Mouse (Mus musculus): ENCODE results near the gene Rere. TPM values are rescaled to one million over a fixed set of nuclear protein-coding genes. Genes with fewer than 3 reads are reported as not detected.
"Not testable (repeated sequence)": the region's sequence is repeated elsewhere in the genome, so short reads cannot be mapped to it uniquely, and the experiment has no call there.

Gene Rere
- total RNA-seq, 1 experiment = 21.7 TPM

GRCm38 (mm10) chr4:150495568-150495967 is 214.1 kb downstream of the Rere start:
- H3K9ac ChIP-seq (ENCODE audit: insufficient read depth, low read depth, low read length, poor library complexity, severe bottlenecking) = no peak overlapping the region
- no peaks in the 10 kb centered on the region for H3K9me3 ChIP-seq (ENCODE audit: control insufficient read depth, insufficient read depth, low read depth, low read length)
- no peak for DNase-seq (ENCODE audit: low read depth, low spot score)
- H3K36me3 ChIP-seq (ENCODE audit: control insufficient read depth, insufficient read depth, low read length, poor library complexity, severe bottlenecking) = peaks cover 1% of the 10 kb centered on the region; the same call in 1 of the 2 replicates
- no peak for TF ChIP-seq CHD2 (IDR thresholded peaks at IDR 0.05; ENCODE audit: low read depth, low read length)
- no peak for TF ChIP-seq ZC3H11A (IDR thresholded peaks at IDR 0.05; ENCODE audit: borderline replicate concordance, low read depth, low read length)
- no peak for TF ChIP-seq MAFK (IDR thresholded peaks at IDR 0.05; ENCODE audit: insufficient read depth, low read depth, low read length)
- no peak for TF ChIP-seq HCFC1 (IDR thresholded peaks at IDR 0.05; ENCODE audit: borderline replicate concordance, insufficient read depth, low read length)
- TF ChIP-seq ZNF384 (IDR thresholded peaks at IDR 0.05; ENCODE audit: low read depth, low read length) = no peak
- in situ Hi-C loops (cut with MboI; ENCODE audit: low sequenced_read_pairs in 2 of 2, unreplicated experiment in 2 of 2) = no loop called here
- no peaks in the 10 kb centered on the region for H3K4me1 ChIP-seq (ENCODE audit: control insufficient read depth in 2 of 2, insufficient read depth in 2 of 2, low read length in 2 of 2, poor library complexity in 1 of 2)
- H3K27ac ChIP-seq (ENCODE audit: insufficient read depth, low read depth, low read length, poor library complexity, severe bottlenecking) = no peak overlapping the region
- no peak overlapping the region for H3K4me3 ChIP-seq (ENCODE audit: insufficient read depth in 1 of 2, low read depth in 1 of 2, low read length in 2 of 2, poor library complexity in 1 of 2, severe bottlenecking in 1 of 2)

- no peak for DNase-seq (ENCODE audit: low read depth, low spot score)
- no peak overlapping the region for H3K9ac ChIP-seq (ENCODE audit: insufficient read depth, low read depth, low read length, poor library complexity, severe bottlenecking)
- H3K36me3 ChIP-seq (ENCODE audit: control insufficient read depth, insufficient read depth, low read length, poor library complexity, severe bottlenecking) = peaks cover 6% of the 10 kb centered on the region; the same call in 1 of the 2 replicates
- no peaks in the 10 kb centered on the region for H3K9me3 ChIP-seq (ENCODE audit: control insufficient read depth, insufficient read depth, low read depth, low read length)
- H3K4me3 ChIP-seq (ENCODE audit: insufficient read depth in 1 of 2, low read depth in 1 of 2, low read length in 2 of 2, poor library complexity in 1 of 2, severe bottlenecking in 1 of 2) = no peak overlapping the region
- in situ Hi-C loops (cut with MboI; ENCODE audit: low sequenced_read_pairs in 2 of 2, unreplicated experiment in 2 of 2) = no loop called here
- H3K4me1 ChIP-seq (ENCODE audit: control insufficient read depth in 2 of 2, insufficient read depth in 2 of 2, low read length in 2 of 2, poor library complexity in 1 of 2) = no peaks in the 10 kb centered on the region
- no peak for TF ChIP-seq ZC3H11A (IDR thresholded peaks at IDR 0.05; ENCODE audit: borderline replicate concordance, low read depth, low read length)
- no peak for TF ChIP-seq MAFK (IDR thresholded peaks at IDR 0.05; ENCODE audit: insufficient read depth, low read depth, low read length)
- no peak for TF ChIP-seq HCFC1 (IDR thresholded peaks at IDR 0.05; ENCODE audit: borderline replicate concordance, insufficient read depth, low read length)
- no peak for TF ChIP-seq CHD2 (IDR thresholded peaks at IDR 0.05; ENCODE audit: low read depth, low read length)
- no peak for TF ChIP-seq ZNF384 (IDR thresholded peaks at IDR 0.05; ENCODE audit: low read depth, low read length)
- no peak overlapping the region for H3K27ac ChIP-seq (ENCODE audit: insufficient read depth, low read depth, low read length, poor library complexity, severe bottlenecking)
These were observed 223.0 kb downstream of the Rere start for GRCm38 (mm10) chr4:150504304-150505021.

- DNase-seq (ENCODE audit: low read depth, low spot score) = no peak
- TF ChIP-seq ZNF384 (IDR thresholded peaks at IDR 0.05; ENCODE audit: low read depth, low read length) (no peak), CHD2 (IDR thresholded peaks at IDR 0.05; ENCODE audit: low read depth, low read length) (no peak), MAFK (IDR thresholded peaks at IDR 0.05; ENCODE audit: insufficient read depth, low read depth, low read length) (no peak), ZC3H11A (IDR thresholded peaks at IDR 0.05; ENCODE audit: borderline replicate concordance, low read depth, low read length) (no peak), HCFC1 (IDR thresholded peaks at IDR 0.05; ENCODE audit: borderline replicate concordance, insufficient read depth, low read length) (no peak)
- H3K36me3 ChIP-seq (ENCODE audit: control insufficient read depth, insufficient read depth, low read length, poor library complexity, severe bottlenecking) = peaks cover 18% of the 10 kb centered on the region
- H3K9ac ChIP-seq (ENCODE audit: insufficient read depth, low read depth, low read length, poor library complexity, severe bottlenecking) = no peak overlapping the region
- H3K4me1 ChIP-seq (ENCODE audit: control insufficient read depth in 2 of 2, insufficient read depth in 2 of 2, low read length in 2 of 2, poor library complexity in 1 of 2) = no peaks in the 10 kb centered on the region
- H3K27ac ChIP-seq (ENCODE audit: insufficient read depth, low read depth, low read length, poor library complexity, severe bottlenecking) = no peak overlapping the region
- no peak overlapping the region for H3K4me3 ChIP-seq (ENCODE audit: insufficient read depth in 1 of 2, low read depth in 1 of 2, low read length in 2 of 2, poor library complexity in 1 of 2, severe bottlenecking in 1 of 2)
- in situ Hi-C loops (cut with MboI; ENCODE audit: low sequenced_read_pairs in 2 of 2, unreplicated experiment in 2 of 2) = no loop called here
- H3K9me3 ChIP-seq (ENCODE audit: control insufficient read depth, insufficient read depth, low read depth, low read length) = no peaks in the 10 kb centered on the region
These were observed 227.7 kb downstream of the Rere start for GRCm38 (mm10) chr4:150509026-150509712.

GRCm38 (mm10) chr4:150510036-150510435 is 228.6 kb downstream of the Rere start:
- TF ChIP-seq CHD2 (IDR thresholded peaks at IDR 0.05; ENCODE audit: low read depth, low read length) (no peak), HCFC1 (IDR thresholded peaks at IDR 0.05; ENCODE audit: borderline replicate concordance, insufficient read depth, low read length) (no peak), ZNF384 (IDR thresholded peaks at IDR 0.05; ENCODE audit: low read depth, low read length) (no peak), MAFK (IDR thresholded peaks at IDR 0.05; ENCODE audit: insufficient read depth, low read depth, low read length) (no peak), ZC3H11A (IDR thresholded peaks at IDR 0.05; ENCODE audit: borderline replicate concordance, low read depth, low read length) (no peak)
- H3K27ac ChIP-seq (ENCODE audit: insufficient read depth, low read depth, low read length, poor library complexity, severe bottlenecking) = no peak overlapping the region
- H3K9me3 ChIP-seq (ENCODE audit: control insufficient read depth, insufficient read depth, low read depth, low read length) = no peaks in the 10 kb centered on the region
- DNase-seq (ENCODE audit: low read depth, low spot score) = no peak
- H3K9ac ChIP-seq (ENCODE audit: insufficient read depth, low read depth, low read length, poor library complexity, severe bottlenecking) = no peak overlapping the region
- no peak overlapping the region for H3K4me3 ChIP-seq (ENCODE audit: insufficient read depth in 1 of 2, low read depth in 1 of 2, low read length in 2 of 2, poor library complexity in 1 of 2, severe bottlenecking in 1 of 2)
- H3K4me1 ChIP-seq (ENCODE audit: control insufficient read depth in 2 of 2, insufficient read depth in 2 of 2, low read length in 2 of 2, poor library complexity in 1 of 2) = no peaks in the 10 kb centered on the region
- in situ Hi-C loops (cut with MboI; ENCODE audit: low sequenced_read_pairs in 2 of 2, unreplicated experiment in 2 of 2) = no loop called here
- peaks cover 18% of the 10 kb centered on the region for H3K36me3 ChIP-seq (ENCODE audit: control insufficient read depth, insufficient read depth, low read length, poor library complexity, severe bottlenecking)

GRCm38 (mm10) chr4:150513387-150513786 is 231.9 kb downstream of the Rere start:
- H3K4me1 ChIP-seq (ENCODE audit: control insufficient read depth in 2 of 2, insufficient read depth in 2 of 2, low read length in 2 of 2, poor library complexity in 1 of 2); DNase-seq (ENCODE audit: low read depth, low spot score); in situ Hi-C loops (cut with MboI; ENCODE audit: low sequenced_read_pairs in 2 of 2, unreplicated experiment in 2 of 2); H3K9ac ChIP-seq (ENCODE audit: insufficient read depth, low read depth, low read length, poor library complexity, severe bottlenecking); H3K27ac ChIP-seq (ENCODE audit: insufficient read depth, low read depth, low read length, poor library complexity, severe bottlenecking); H3K9me3 ChIP-seq (ENCODE audit: control insufficient read depth, insufficient read depth, low read depth, low read length); H3K4me3 ChIP-seq (ENCODE audit: insufficient read depth in 1 of 2, low read depth in 1 of 2, low read length in 2 of 2, poor library complexity in 1 of 2, severe bottlenecking in 1 of 2): not testable (repeated sequence)
- peaks cover 18% of the 10 kb centered on the region for H3K36me3 ChIP-seq (ENCODE audit: control insufficient read depth, insufficient read depth, low read length, poor library complexity, severe bottlenecking)
